Mouse (Mus musculus): ENCODE data around the gene Zfp423.
A peak's percentile ranks its signal among the peaks of the same experiment; 100 is the strongest.

The Zfp423 gene

DNA sequence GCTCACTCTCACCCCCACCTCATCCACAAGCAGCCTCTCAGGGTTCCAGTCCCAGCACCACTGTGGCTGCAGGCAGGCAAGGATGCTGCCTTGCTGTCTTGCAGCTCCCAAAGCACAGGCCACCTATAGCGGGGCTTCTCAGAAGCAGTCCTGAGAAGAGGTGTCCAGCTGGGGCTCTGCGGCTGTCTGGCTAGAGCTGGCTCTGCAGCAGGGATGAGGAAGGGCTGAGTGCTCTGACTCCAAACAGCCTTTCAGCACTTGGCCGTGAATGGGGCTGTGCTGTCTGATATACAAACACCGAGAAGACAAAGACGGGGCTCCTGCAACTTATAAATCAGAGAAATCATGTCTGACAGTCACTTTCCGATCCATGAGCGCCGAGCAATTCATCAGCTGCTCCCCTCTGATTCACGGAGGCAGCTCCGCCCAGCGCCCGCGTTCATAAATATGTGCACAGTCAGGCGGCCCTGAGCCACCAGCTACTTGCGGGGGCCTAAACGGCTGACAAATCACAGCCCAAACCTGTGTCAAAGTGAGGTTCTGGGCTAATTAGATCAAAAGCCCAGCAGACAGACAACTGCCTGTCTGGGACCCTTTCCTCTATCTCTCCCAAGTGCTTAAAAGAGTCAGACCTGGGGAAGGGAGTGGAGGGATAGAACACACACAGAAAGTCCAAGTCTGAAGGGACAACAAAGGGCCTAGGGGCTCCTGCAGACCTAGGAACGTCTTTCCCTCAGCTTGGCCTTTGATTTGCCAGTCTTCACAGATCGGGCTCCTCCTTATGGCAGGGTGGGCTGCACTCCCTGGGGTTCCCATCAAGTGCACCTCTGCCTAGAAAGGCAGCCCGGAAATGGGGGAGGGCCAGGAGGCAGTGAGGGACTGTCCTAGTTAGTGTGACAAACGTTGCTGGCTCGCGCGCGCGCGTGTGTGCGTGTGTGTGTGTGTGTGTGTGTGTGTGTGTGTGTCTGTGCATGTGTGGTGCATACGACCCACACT lies 269.0 kb downstream of the Zfp423 start:
- no peak for DNase-seq

DNA sequence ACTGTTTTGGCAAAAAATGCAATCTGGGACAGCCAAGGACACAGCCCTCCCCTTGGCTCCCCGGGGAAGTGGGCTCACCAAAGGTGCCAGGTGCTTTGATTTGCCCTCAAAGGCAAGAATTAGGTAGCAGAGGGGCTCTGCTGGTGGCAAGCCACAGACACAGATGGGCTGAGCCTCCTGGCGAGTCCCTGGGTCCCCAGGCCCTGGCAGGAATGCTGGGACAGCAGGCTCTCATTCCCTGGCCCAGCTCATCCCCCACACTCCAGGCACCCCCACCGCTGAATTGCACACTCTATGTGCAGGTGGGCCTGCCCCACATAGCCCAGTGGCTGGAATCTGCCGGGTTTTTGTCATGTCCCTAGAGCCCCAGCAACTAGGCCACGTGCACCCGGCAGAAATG lies 270.2 kb downstream of the Zfp423 start:
- no peak for DNase-seq

GRCm38 (mm10) chr8:87688348-87688747 lies 271.0 kb downstream of the Zfp423 start:
- DNase-seq, result no peak

- no peak for DNase-seq
Observed at GRCm38 (mm10) chr8:87686986-87687698, 272.3 kb downstream of the Zfp423 start.

- no peak for DNase-seq
Observed at GRCm38 (mm10) chr8:87686026-87686425, 273.4 kb downstream of the Zfp423 start.

DNA sequence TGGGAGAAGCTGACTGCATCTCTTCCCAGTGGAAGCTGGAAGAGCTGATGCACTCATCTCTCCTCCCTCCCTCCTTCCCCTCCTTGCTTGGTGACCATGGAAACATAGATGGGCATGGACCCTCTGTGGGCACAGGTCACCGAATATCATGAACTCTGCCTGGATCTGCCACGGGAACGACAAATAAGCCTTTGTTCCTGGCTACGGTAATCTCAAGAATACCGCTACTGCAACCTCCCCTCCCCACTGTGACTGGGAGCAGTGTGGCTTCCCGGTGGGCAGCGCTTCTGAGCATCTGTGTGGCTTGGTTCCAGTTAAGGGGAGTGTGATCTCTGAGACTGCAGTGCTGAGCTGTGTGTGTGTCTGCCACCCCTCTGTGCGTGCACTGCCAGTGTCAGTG lies 274.0 kb downstream of the Zfp423 start:
- DNase-seq, result no peak

DNA sequence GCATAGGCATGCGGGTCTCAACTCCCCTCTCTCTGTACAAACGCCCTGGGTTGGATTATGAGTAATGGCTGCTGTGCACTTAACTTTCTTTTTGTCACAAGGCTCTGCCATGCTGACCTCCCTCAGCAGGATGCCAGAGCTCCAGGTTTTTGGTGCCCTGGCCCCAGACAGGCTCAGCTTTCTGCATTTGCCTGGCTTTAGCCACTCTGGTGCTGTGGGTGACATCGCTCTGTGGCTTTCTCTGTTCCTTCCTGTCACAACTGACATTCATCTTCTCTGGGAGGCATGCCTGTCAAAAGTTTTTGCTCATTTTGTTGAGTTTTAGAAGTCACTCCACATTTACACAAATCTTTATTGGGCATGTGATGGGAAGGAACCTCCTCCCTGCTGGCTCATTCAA lies 277.3 kb downstream of the Zfp423 start:
- no peak for DNase-seq

DNA sequence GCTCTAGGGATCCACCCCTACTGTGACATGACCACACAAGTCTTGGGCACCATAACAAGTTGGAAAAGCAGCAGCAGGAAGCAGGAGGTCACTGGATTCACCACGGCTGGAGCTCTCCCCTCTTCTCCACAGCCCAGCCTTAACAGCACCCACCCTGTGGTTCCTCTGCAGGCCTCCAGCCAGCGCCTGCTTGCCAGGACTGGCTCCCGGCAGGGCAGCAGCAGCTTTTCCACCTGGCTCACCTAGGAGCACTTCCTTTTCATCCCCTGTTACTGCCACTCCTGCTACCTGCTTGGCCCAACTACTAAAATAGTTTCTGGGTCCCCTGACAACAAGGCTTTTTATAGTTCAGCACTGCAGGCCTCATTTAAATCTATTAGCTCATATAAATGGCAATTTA lies 279.4 kb downstream of the Zfp423 start:
- no peak for DNase-seq

GRCm38 (mm10) chr8:87679431-87680003 lies 279.9 kb downstream of the Zfp423 start:
- no peak for DNase-seq

DNA sequence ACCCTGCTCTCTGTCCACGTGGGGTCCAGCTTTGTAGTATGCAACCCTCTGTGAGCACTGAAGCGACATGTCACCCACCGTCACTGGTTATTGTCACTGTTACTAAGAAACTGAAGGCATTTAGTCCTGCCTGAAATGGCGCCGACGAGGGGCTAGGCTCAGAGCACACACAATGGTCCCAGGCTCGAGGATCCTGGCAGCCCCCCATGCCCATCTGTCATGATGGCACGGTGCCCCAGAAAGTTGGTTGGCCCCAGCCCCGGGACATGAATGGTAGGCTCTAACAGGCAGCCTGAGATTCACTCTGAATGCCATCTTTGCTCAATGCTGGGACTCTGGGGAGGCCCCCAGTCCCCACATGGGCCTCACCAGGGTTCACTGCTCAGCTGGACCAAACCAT lies 284.0 kb downstream of the Zfp423 start:
- DNase-seq, result no peak

DNA sequence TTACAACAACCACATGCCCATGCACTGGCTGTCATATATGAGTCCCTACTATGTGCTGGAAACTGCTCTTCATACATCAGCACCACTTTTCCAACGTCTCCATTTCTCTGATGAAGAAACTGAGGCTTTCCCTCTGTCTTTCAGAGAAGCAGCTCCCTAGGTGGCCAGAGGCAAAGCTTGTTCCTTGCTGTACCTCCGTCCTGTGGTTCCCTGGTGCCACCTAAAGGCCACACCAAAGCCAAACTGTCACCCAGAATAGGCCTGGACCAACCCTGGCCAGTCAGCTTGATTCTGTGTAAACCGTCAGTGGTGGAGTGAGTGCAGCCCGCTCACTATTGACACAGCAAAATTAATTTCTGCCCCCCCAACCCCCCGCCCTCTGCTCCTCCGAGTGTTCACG lies 285.2 kb downstream of the Zfp423 start:
- no peak for DNase-seq

DNA sequence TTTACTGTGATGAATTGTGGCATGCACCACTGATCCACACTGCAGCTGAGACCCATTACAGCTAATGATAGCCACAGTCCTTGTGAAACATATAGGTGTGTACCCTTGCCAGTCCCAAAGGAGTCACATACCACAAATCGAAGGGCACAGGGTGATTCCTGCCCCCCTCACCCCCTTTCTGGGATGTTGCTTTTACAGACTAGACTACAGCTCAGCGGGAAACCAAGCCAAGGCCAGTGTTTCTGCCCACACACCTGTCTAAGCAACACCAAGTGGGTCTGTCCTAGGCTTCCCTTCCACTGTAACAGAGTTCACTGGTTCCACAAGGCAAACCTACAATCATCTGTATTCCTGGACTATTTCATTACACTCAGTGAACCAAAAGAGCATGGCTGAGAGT lies 287.2 kb downstream of the Zfp423 start:
- DNase-seq, result no peak

- DNase-seq, result no peak
Observed at GRCm38 (mm10) chr8:87671209-87671970, 288.0 kb downstream of the Zfp423 start.

DNA sequence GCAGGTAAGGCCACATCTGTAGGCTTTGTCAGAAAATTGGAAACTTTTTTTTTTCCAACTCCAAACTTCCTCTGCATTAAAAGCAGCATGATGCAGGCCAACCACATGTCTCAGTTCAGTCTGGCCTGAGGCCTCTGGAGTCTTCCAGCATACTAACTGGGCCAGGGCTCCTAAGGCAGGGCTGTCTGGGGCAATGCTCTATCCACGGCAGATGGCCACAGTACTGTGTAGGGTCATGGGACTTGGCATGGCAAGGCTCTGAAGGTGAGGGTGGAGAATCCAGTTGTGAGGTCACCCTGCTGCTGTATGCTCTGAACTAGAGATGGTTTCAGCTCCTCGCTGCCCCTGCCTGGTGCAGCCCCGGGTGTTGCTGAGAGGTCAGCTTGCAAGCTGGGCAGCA lies 289.2 kb downstream of the Zfp423 start:
- no peak for DNase-seq

DNA sequence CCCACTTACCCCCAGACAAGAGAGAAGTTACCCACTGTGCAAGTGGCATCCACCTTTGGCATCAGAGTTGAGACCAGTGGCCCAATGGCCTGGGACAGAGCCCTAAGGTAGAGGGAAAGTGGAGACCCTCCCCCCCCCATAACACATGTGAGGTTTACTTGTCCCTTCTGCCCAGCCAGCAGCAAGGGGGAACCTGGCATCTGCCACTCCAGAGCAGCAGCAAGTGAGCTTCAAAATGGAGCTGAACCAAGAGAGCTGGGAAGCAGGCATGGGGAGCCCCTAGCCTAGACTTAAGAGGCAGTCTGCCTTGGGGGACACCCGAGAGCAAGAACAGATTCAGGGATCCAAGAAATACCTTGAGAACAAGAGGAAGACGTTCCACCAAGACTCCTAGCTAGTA lies 290.7 kb downstream of the Zfp423 start:
- DNase-seq, result no peak

- DNase-seq, result no peak
Observed at GRCm38 (mm10) chr8:87667914-87668643, 291.3 kb downstream of the Zfp423 start.

- no peak for DNase-seq
Observed at GRCm38 (mm10) chr8:87667297-87667696, 292.1 kb downstream of the Zfp423 start.

- DNase-seq, result no peak
Observed at GRCm38 (mm10) chr8:87665337-87665736, 294.1 kb downstream of the Zfp423 start.

- no peak for DNase-seq
Observed at GRCm38 (mm10) chr8:87664217-87664509, 295.2 kb downstream of the Zfp423 start.

- DNase-seq, result peak; percentile 78
Observed at GRCm38 (mm10) chr8:87663349-87664216, 295.8 kb downstream of the Zfp423 start.

GRCm38 (mm10) chr8:87662811-87663341 lies 296.5 kb downstream of the Zfp423 start:
- no peak for DNase-seq
